Mouse (Mus musculus): ENCODE data around the gene Cabcoco1. TPM values are rescaled to one million over a fixed set of nuclear protein-coding genes. Genes with fewer than 3 reads are reported as not detected.

Gene Cabcoco1
- total RNA-seq (2015) (not detected in 2 replicates), total RNA-seq (2017) (not detected in 2 replicates)

- ATAC-seq (ENCODE audit: poor library complexity, severe bottlenecking), result peak; percentile 95
These were observed at the start of gene Cabcoco1 for GRCm38 (mm10) chr10:68541139-68541942. Gene Cabcoco1, minus strand, starts transcription at chr10:68541896.

DNA sequence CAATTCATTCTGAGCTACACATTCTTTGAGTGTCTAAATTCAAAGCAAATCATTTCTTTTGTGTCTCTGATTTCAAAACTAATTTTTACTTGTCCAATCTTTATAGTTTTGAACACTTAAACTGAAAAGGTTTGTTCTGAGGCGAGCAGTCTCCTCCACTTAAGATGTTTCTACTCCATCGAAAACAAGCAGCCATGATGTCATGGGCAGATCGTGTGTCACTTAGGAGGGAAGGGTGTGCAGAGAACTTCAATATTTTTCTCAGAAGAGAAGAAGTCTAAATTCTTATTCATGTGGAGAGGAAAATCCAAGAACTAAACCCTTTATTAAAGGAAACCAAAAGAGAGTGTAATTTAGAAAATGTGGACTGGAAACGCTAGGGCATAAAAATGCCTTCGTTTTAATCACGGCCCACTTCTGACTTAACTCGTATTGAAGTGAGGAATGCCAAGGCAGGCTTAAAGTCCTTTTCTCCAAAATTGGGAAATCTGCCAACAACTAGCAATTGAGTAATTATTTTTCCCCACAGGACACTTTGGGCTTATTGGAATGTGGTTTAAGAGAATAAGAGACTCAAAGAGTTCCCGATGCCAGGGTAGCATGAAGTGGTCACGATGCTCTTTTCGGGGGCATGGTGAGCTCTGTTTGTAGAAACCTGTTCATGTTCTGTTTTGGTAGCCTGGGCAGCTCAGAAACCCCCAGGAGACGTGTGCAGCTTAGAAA lies 48.0 kb upstream of the Cabcoco1 start:
- no peak for ATAC-seq (ENCODE audit: poor library complexity, severe bottlenecking)

DNA sequence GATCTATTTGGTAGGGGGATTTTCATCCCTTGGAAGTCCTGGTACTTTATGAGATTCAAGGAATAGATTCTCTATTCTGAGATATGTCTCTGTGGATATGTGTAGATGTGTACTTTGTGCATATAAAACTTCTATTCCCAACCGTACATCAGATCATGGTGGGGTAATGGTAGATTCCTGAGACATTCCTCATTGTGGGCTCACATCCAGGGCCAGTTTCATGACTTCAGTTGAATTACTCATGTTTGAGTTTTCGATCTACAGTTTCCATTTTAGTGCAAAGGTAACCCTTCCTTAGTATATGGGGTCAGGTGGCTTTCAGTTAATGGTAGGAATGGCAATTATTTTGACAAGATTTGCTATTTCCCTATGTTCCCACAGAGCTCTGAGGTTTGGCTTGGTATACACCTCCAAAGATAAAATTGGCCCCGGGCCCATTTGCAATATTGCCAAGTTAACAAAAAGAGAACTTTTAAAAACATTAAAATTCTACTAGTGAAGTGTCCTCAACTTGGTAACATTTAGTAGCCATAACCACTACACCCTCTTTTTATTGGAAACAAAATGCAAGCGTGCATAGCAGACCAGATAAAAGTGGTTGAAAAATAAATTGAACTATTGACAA lies 45.8 kb upstream of the Cabcoco1 start:
- ATAC-seq (ENCODE audit: poor library complexity, severe bottlenecking), result no peak

GRCm38 (mm10) chr10:68577321-68577720 lies 35.6 kb upstream of the Cabcoco1 start:
- ATAC-seq (ENCODE audit: poor library complexity, severe bottlenecking), result no peak

DNA sequence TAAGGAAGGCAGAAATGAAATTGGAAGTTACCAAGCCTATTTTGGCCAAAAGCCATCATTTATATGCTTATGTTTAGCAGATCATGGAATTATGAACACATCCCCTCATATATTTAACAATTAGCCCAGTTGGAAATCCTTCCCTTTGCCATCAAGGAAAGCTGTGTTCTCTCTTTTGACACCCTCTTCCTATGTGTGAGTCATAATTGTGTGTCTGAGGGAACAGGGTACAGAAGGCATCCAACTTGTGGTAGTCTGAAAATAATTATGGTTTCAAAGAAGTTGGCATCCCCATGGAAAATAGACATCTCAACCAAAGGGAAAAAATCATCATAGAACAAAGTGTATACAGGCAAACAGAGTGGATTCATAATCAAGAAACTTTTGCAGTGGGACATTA lies 26.5 kb upstream of the Cabcoco1 start:
- ATAC-seq (ENCODE audit: poor library complexity, severe bottlenecking), result no peak

- no peak for ATAC-seq (ENCODE audit: poor library complexity, severe bottlenecking)
These were observed 20.6 kb upstream of the Cabcoco1 start for GRCm38 (mm10) chr10:68562344-68562743.

DNA sequence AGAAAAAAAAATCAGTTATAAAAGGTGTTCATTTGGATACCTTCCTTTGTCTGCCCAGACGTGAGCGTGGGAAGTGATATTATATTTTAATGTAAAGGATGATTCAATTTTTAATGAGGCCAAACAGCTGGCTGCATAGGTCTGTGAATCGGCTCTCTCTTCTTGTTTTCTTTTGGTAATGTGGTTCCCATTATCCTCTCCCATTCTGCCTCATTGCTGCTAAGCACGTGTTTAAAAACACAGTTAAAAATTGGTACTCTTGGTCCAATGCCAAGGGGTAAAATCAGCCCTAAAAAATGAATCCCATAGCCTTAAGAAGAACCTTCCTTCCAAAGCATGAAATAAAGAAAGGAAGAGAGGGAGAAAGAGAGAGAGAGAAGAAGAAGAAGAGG lies 17.1 kb upstream of the Cabcoco1 start:
- no peak for ATAC-seq (ENCODE audit: poor library complexity, severe bottlenecking)

DNA sequence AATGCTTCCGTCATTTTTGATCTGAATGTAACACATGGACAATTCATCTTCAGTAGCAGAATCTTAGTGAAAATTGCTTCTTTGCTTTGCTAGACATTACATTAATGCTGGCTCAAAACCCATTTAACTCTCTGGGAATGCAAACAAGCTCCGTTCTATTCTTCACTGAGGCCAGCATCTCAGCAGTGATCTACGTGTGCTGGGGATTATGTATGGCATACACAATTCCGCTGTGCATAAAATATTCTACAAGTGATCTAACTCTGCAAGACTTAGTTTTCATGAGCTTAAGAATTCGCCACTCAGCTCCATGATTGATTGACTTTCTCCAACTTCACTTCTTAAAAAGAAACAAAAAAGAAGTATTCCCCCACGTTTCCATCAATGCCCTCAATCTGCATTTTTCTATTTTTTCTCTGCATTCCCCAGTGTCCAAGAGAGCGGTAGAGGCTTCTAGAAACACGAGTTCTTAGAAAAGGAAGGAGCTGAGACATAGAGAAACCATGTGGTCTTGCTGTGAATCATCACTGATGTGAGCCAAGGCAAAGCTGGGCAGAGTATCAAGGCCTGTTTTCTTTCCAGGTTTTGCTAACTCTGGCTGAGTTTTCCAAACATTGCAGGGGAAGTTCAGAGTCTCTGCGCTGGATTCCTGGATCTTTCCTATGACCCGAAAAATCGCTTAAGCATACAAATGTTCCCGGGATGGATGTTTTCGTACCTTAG lies 16.6 kb upstream of the Cabcoco1 start:
- ATAC-seq (ENCODE audit: poor library complexity, severe bottlenecking), result no peak

DNA sequence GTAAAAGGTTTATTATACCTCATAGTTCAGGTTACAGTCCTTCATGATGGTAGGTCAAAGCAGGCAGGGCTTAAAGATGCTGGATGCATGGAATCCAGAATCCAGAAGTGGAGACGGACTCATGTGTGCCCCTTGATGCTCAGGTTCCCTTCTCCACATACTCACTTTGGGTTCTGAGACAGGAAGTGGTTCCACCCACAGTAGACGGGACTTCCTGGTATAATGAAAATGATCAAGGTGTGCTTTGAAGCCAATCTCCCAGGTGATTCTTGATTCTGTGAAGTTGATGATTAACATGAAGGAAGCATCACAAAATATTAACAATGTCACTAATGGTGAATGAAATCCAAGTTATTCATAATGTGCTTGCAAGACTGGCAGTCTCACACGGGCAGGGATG lies 12.0 kb upstream of the Cabcoco1 start:
- ATAC-seq (ENCODE audit: poor library complexity, severe bottlenecking), result no peak

- ATAC-seq (ENCODE audit: poor library complexity, severe bottlenecking), result no peak
These were observed 10.9 kb upstream of the Cabcoco1 start for GRCm38 (mm10) chr10:68552556-68552955.

- no peak for ATAC-seq (ENCODE audit: poor library complexity, severe bottlenecking)
These were observed 9.6 kb upstream of the Cabcoco1 start for GRCm38 (mm10) chr10:68551316-68551715.

DNA sequence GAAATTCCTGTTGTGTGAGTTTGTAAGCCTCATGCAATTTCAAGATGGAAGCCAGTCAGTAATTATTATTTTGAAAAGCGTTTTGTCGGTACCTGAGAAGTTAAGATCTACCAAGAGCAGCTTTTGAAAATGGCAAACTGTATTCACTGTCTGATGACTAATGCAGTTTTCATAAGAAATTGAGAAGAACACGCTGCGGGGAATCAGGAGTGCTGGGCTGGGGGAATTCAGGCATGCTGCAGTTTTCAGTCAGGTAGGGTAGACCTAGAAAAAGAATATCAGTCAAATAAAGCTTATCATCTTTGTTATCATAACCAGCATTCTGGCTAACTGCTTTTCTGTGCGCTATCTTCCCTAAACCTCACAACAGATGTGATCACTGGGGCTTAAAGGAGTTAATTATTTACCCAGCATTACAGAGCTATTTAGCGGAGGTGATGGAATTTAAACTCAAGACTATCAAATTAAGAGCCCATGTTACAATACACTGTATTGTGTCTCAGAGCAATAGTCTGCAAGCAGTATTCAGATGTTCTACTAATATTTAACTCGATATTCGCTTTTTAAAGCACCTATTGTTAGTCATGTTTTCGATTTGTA lies 9.1 kb upstream of the Cabcoco1 start:
- no peak for ATAC-seq (ENCODE audit: poor library complexity, severe bottlenecking)

- ATAC-seq (ENCODE audit: poor library complexity, severe bottlenecking), result no peak
These were observed 1.4 kb upstream of the Cabcoco1 start for GRCm38 (mm10) chr10:68543107-68543506.

DNA sequence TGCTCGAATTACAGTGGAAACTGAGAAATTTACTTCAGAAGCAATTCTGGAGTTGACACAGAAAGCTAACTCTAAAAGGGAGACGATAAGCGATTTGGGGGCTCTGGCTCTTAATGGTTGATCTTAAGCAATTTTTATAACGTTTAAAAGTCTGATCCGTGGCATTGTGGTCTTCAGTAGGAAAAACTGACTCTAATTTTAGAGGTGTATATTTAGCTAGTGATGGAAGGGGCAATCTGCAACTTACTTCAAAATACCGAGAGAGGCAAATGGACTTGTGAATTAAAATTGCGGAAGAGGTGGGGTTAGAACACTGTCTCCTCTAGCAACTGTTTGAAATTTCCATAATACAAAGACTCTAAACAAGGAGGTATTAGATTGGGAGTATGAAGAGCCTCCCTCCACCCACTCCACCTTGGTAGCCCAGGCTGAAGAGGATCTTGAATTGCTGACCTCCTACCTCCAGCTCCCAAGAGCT lies 286 bp upstream of the Cabcoco1 start:
- peak; percentile 38 for ATAC-seq (ENCODE audit: poor library complexity, severe bottlenecking)

GRCm38 (mm10) chr10:68540612-68541011 lies 1.1 kb downstream of the Cabcoco1 start:
- no peak for ATAC-seq (ENCODE audit: poor library complexity, severe bottlenecking)

GRCm38 (mm10) chr10:68537261-68537950 lies 4.3 kb downstream of the Cabcoco1 start:
- ATAC-seq (ENCODE audit: poor library complexity, severe bottlenecking), result no peak

DNA sequence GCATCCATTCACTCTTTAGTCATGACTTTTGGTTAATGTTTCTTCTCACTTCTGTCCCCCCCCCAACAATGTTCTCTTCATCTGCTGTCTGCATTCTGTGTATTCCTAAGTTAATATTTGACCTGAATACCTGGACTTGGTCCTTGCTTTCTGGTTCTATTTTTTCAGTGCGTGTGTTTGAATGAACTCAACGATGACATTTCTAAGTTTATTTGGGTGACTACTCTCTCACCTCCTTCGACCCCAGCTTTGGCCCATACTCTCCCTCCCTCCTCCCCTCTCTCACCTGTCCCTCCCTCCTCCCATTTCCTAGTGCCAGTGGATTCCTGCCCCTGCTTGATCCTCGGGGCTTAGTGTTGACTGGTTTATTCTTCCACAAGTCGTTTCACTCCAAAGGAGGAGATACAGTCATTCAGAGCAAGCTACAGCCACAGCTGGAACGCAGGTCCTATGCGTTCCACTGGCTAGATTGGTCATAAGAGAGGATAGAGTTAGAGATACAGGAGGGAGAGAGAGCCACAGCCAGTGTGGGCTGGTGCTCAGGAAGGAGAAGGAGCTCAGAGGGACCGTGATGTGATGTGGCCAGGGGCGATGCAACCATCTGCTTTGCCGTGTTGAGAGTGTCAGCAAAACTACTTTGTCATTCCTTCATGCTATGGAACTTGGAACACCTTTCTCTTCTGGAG lies 12.2 kb downstream of the Cabcoco1 start:
- no peak for ATAC-seq (ENCODE audit: poor library complexity, severe bottlenecking)

DNA sequence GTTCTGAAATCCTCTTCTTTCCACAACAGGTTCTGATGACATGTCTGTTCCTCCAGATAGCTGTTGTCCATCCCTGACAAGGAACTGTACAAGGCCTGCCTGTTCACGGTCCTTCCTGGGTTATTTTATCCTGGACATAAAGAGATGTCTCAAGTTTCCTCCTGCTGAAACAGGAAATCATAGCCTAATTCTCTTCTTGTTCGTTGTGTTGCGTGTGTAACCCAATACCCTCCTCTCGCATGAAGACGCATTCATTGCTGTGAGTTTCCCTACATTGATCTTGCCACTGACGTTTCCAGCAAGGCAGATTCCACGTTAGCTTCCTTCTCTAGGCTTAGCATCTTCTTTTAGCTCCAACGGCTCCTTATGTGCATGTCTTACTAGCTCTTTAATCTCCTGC lies 12.7 kb downstream of the Cabcoco1 start:
- ATAC-seq (ENCODE audit: poor library complexity, severe bottlenecking), result no peak

DNA sequence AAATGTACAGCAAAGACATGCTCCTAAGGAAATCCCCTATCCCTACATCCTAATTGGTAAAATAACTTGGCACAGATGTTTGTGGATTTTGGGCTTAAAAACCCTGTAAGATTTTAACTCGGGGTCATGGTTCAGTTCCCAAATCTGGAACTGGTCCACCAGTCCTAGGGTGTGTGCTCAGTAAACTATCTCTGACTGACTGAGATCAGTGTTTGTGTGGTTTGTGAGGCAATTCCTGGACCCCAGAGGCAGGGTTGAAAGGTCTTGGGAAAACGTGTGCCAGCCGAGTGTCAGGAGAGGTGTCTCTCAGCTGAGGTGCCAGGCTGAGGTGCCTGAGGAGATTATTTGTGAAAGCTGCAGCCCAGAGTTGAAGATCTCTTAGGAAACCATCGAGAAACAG lies 19.6 kb downstream of the Cabcoco1 start:
- ATAC-seq (ENCODE audit: poor library complexity, severe bottlenecking), result peak; percentile 18; the same call in 1 of the 2 replicates

Measured in megakaryocyte, adult 5-6 weeks (primary cell).